Mouse (Mus musculus): Measurements from ENCODE around the gene Gm10401. TPM values are rescaled to one million over a fixed set of nuclear protein-coding genes. Genes with fewer than 3 reads are reported as not detected.

Gene Gm10401
- total RNA-seq (2021) (not detected), polyA plus RNA-seq (2012; rRNA removed) (not detected in 2 replicates)
- long read RNA-seq: 0 reads

DNA sequence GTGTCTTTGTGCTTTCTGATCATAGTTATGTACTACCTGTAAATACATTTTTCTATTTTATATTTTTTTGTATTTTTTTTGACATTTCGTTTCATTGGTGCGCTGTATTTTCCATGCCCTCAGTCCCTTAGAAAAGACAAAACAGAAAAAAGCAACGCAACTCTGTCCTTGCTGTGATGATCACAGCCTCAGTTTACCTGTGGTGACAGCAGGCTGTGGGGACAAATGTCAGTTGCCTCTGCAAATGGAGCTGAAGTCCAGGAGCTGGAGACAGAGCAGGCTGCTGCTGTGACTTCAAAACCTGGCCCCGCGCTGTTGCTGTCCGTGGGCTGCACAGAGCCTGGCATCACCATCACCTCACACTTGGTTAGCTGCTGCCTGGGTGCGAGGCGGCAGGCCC is at the start of gene Gm10401:
Gm10401 (minus strand) TSS at position 101 of the 400 bp plus-strand sequence.
- TF ChIP-seq EP300 (IDR thresholded peaks at IDR 0.05; ENCODE audit: insufficient read depth, low read depth, low read length): no peak
- TF ChIP-seq CTCF (IDR thresholded peaks at IDR 0.05): no peak
- Histone ChIP-seq H3K9ac (ENCODE audit: low read depth, low read length) (no peak within 1 kb of the TSS), H3K27me3 (ENCODE audit: control insufficient read depth, insufficient read depth, low read length) (no peaks in the 10 kb centered on the region), H3K4me3 (no peak within 1 kb of the TSS), H3K27ac (no peak within 1 kb of the TSS), H3K4me1 (ENCODE audit: control insufficient read depth, insufficient read depth, low read length) (no peaks in the 10 kb centered on the region), H3K36me3 (ENCODE audit: control insufficient read depth, insufficient read depth, low read length) (no peaks in the 10 kb centered on the region), H3K79me2 (replicated peaks; ENCODE audit: control insufficient read depth, insufficient read depth, low read length) (no peaks in the 10 kb centered on the region)
- DNase-seq: no peak
- intact Hi-C loops (cut with DNase I): no loop called here
- 92% methylated on average over 8 of the region's 8 CpGs for WGBS

DNA sequence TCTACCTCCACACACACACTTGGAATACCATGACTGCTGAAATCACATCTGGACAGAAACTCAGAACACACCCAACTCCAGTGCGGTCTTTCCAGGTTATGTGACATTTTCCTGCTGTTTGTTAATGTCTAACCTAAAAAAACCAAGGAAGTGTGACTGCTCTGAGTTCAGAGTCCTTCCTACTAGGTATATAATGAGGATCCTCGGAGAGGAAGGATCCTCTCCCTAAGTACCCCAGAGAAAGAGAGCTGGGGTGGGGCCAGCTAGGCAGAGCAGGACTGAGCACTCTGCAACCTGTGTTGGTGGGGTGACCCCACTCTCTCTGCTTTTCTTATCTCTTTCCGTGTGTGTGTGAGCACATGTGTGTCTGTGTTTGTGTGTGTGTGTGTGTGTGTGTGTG is 49.3 kb upstream of the Gm10401 start:
- intact Hi-C loops (cut with DNase I): no loop called here
- Histone ChIP-seq H3K9ac (ENCODE audit: low read depth, low read length) (no peak overlapping the region), H3K4me1 (ENCODE audit: control insufficient read depth, insufficient read depth, low read length) (peaks cover 20% of the 10 kb centered on the region), H3K36me3 (ENCODE audit: control insufficient read depth, insufficient read depth, low read length) (0 out of 2 replicates have a peak, but pooled peaks cover 4% of the 10 kb centered on the region), H3K79me2 (replicated peaks; ENCODE audit: control insufficient read depth, insufficient read depth, low read length) (no peaks in the 10 kb centered on the region), H3K27me3 (ENCODE audit: control insufficient read depth, insufficient read depth, low read length) (no peaks in the 10 kb centered on the region), H3K4me3 (no peak overlapping the region), H3K27ac (peak overlapping the region; percentile 78)
- 67% methylated on average over 3 of the region's 3 CpGs for WGBS
- TF ChIP-seq POLR2A (IDR thresholded peaks at IDR 0.05; ENCODE audit: insufficient read depth, low read depth, low read length): no peak
- no peak for TF ChIP-seq CTCF (IDR thresholded peaks at IDR 0.05)
- no peak for TF ChIP-seq EP300 (IDR thresholded peaks at IDR 0.05; ENCODE audit: insufficient read depth, low read depth, low read length)
- peak in 1 of 2 experiments; percentile 12 for DNase-seq

DNA sequence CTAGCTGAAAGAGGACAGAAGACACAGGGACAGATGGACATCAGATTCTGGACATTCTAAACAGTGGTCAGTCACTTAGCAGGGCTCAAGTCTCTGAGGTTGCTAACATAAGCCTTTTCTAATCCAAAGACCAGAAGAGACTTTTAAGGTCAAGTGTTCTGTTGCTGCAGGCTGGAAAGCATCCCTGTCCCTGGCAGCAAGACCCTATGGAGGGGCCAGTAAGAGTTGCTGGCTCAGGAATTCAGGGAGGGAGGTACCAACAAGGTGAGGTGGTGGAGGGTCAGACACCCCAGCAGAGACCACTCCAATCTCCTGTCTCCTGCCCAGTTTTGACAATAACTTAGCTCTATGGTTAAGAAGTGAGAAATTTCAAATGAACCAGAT is 48.6 kb upstream of the Gm10401 start:
- no peaks in the 10 kb centered on the region for H3K79me2 ChIP-seq (replicated peaks; ENCODE audit: control insufficient read depth, insufficient read depth, low read length)
- intact Hi-C loops (cut with DNase I): no loop called here
- peak in 1 of 2 experiments; percentile 12 for DNase-seq
- TF ChIP-seq CTCF (IDR thresholded peaks at IDR 0.05): no peak
- TF ChIP-seq POLR2A (IDR thresholded peaks at IDR 0.05; ENCODE audit: insufficient read depth, low read depth, low read length): no peak
- TF ChIP-seq EP300 (IDR thresholded peaks at IDR 0.05; ENCODE audit: insufficient read depth, low read depth, low read length): no peak
- H3K4me3 ChIP-seq: no peak overlapping the region
- no peaks in the 10 kb centered on the region for H3K27me3 ChIP-seq (ENCODE audit: control insufficient read depth, insufficient read depth, low read length)
- H3K27ac ChIP-seq: peak overlapping the region; percentile 78
- 0 out of 2 replicates have a peak, but pooled peaks cover 4% of the 10 kb centered on the region for H3K36me3 ChIP-seq (ENCODE audit: control insufficient read depth, insufficient read depth, low read length)
- no peak overlapping the region for H3K9ac ChIP-seq (ENCODE audit: low read depth, low read length)
- peaks cover 19% of the 10 kb centered on the region for H3K4me1 ChIP-seq (ENCODE audit: control insufficient read depth, insufficient read depth, low read length)

DNA sequence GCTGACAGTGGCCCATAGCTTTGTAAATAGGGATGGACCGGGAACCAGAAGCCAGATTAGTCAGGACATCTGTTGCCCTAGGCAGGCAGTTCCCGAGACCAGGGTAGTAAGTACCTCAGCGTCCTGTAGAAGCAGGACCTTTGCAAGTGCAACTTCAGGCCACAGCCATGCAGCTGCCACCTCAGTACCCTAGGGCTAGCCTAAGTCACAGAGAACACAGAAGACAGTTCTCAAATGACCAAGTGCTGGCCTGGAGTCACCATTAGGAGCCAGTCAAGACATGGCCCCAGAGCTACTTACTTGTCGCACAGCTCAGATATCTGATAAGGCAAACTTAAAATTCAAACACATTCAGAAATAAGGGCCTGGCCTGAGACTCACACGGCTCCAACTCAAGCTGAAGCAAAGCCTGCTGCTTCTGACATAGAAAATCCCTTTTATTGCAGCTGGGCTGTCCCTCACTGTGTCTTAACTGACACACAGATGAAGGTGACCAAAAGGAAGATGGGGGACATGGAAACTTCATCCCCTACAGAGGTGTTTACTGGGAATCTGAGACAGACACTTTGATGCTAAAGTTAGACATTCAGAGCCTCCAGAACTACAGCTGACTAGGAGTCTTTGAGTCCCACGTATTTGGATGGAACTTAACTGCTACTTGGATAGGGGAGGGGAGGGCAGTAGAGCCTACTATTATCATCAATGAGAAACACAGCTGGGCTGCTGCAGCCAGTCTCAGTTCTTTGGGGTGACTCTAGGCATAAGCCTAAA is 48.1 kb upstream of the Gm10401 start:
- H3K79me2 ChIP-seq (replicated peaks; ENCODE audit: control insufficient read depth, insufficient read depth, low read length): no peaks in the 10 kb centered on the region
- H3K36me3 ChIP-seq (ENCODE audit: control insufficient read depth, insufficient read depth, low read length): 0 out of 2 replicates have a peak, but pooled peaks cover 4% of the 10 kb centered on the region
- no peak overlapping the region for H3K4me3 ChIP-seq
- peaks cover 16% of the 10 kb centered on the region for H3K4me1 ChIP-seq (ENCODE audit: control insufficient read depth, insufficient read depth, low read length)
- H3K9ac ChIP-seq (ENCODE audit: low read depth, low read length): no peak overlapping the region
- H3K27ac ChIP-seq: peak overlapping the region; percentile 78
- intact Hi-C loops (cut with DNase I): no loop called here
- WGBS: 53% methylated on average over 6 of the region's 6 CpGs
- peak in 1 of 2 experiments; percentile 10 for DNase-seq
- TF ChIP-seq EP300 (IDR thresholded peaks at IDR 0.05; ENCODE audit: insufficient read depth, low read depth, low read length): no peak
- no peak for TF ChIP-seq POLR2A (IDR thresholded peaks at IDR 0.05; ENCODE audit: insufficient read depth, low read depth, low read length)
- H3K27me3 ChIP-seq (ENCODE audit: control insufficient read depth, insufficient read depth, low read length): no peaks in the 10 kb centered on the region

DNA sequence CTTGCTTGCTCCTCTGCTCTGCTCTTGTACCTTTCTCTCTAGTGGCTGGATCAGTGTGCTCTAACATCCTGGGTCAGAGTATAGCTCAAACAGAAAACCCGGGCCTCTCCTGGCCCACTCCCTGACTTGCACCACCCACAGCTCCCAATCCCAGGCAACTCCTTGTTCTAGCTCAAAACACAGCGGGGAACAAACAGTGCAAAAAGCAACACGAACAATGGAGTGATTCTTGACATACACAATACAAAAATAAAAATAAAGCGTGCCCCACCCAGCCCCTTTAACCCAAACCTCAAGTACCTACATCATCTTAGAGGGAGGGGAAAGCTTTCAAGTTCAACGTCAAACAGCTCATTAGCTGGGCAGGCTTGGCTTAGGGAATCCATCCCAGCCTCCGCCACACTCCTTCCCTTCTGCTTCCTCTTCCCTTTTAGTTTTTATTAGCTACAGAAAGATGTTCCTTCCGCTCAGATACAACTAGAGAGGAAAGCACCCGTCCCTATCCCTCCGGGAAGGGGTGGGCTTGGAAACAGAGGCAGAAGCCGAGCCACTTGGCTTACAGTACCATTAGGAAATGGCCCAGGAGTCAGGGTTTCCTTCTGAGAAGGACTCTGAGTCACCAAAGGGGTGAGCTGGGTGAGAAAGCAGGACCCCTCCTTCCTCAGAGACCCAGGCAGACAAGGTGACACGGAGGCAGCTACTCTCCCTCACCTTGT is 47.3 kb upstream of the Gm10401 start:
- TF ChIP-seq POLR2A (IDR thresholded peaks at IDR 0.05; ENCODE audit: insufficient read depth, low read depth, low read length): 0 out of 2 replicates have a peak, but pooled peaks have one; percentile 11
- no peak for TF ChIP-seq EP300 (IDR thresholded peaks at IDR 0.05; ENCODE audit: insufficient read depth, low read depth, low read length)
- TF ChIP-seq CTCF (IDR thresholded peaks at IDR 0.05): no peak
- Histone ChIP-seq H3K79me2 (replicated peaks; ENCODE audit: control insufficient read depth, insufficient read depth, low read length) (no peaks in the 10 kb centered on the region), H3K27ac (peak overlapping the region; percentile 78), H3K27me3 (ENCODE audit: control insufficient read depth, insufficient read depth, low read length) (no peaks in the 10 kb centered on the region), H3K4me1 (ENCODE audit: control insufficient read depth, insufficient read depth, low read length) (peaks cover 16% of the 10 kb centered on the region), H3K36me3 (ENCODE audit: control insufficient read depth, insufficient read depth, low read length) (0 out of 2 replicates have a peak, but pooled peaks cover 4% of the 10 kb centered on the region), H3K4me3 (no peak overlapping the region), H3K9ac (ENCODE audit: low read depth, low read length) (no peak overlapping the region; the same call in 1 of the 2 replicates)
- 43% methylated on average over 11 of the region's 11 CpGs for WGBS
- intact Hi-C loops (cut with DNase I): no loop called here
- peak; percentile 44 to 54 for DNase-seq

All from heart, adult 2 months (tissue).